Mouse (Mus musculus): Measurements from ENCODE around the gene Rars.

The Rars gene

DNA sequence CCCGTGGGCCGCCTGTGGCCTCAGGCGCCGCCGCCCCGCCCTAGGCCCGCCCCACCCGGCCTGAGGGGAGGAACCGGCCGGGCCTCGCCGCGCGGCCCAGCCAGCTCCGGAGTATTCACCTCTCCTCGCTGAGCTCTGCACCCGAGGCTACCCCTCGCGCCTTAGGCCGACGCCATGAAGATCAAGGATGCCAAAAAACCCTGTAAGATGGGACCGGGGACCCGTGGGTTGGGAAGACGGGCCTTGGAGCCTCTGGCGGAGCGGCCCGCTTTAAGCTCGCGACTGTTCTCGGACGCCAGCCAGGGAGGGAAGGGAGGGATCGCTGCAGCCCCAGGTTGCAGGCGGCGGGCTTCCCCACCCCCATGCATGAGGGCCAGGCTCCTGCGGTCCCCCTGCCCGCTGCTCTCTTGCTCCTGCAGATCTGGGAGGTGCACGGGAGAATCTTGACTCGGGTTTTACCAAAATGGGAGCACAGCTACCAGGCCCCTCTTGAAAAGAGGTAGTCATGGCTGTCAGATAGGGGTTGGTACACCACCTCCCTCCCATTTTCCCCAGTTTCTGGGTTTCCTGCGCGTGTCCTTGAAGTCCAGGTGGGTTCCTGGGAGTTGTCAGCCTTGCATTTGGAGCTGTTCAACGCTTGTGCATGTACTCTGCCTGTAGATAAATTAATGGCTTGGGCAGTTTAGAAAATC lies 64.4 kb downstream of the Rars start:
- DNase-seq: peak; percentile 72 to 79

DNA sequence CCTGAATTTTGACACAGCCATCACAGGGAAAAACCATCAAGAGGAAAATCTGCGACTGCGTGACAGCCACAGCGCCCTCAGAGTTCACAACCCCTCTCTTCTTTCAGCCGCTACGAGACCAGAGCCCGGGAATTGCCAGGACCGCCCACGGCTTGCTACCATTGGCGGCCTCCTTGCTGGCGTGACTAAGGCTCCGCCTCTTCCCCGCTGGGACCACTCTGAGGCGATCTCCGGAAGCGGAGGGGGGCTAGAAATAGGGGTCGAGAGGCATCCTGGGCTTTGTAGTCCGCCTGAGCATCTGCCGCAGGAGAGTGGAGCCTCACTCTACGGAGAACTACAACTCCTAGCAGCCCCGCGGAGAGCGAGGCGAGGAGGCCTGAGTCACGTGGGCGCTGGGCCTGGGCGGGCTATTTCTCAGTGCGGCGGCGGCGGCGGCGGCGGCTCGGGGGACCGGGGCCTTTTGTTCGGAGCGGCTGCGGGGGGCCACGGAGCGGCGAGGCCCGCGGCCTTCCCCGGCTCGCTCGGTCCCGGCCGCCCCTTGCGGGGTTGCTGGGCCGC lies 65.0 kb downstream of the Rars start, which contains the start of gene Pank3:
Gene Pank3 (plus strand): TSS at position 297 of the 558 bp plus-strand sequence.
- peak; percentile 95 to 100 for DNase-seq

DNA sequence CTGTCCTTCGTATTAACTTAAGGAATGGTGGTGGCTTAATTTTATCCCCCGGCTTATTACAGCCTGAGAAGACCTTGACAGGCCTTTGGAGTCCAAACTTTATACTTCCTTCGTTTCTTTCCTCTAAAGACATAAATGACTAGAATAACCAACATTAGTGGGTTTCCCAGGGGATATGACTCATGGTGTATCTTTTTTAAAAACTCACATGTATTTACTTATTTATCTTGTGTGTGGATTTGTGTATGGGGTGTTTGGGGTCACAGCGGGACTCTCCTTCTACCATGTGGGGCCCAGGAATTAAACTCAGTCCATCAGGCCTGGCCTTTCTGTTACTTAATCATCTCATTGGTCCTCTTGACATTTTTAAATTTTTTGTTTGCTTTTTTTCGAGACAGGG lies 67.5 kb downstream of the Rars start:
- no peak for DNase-seq

DNA sequence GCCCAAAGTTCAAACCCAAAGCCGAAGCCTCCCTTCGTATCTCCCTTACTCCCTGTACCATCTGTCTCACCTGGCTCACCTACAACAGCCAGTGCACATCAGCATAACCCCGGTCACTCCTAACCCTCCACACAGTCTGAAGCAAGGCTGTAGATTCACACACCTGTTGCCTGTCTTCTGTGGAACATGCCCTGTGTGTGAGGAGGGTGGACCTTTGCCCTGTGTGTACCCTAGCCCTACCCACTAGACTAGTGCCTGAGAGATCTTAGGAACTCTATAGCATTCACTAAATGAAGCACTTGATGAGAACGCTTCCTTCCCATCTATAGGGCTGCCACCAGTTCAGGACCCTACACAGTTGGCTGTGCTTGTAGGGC lies 73.7 kb downstream of the Rars start:
- no peak for DNase-seq

DNA sequence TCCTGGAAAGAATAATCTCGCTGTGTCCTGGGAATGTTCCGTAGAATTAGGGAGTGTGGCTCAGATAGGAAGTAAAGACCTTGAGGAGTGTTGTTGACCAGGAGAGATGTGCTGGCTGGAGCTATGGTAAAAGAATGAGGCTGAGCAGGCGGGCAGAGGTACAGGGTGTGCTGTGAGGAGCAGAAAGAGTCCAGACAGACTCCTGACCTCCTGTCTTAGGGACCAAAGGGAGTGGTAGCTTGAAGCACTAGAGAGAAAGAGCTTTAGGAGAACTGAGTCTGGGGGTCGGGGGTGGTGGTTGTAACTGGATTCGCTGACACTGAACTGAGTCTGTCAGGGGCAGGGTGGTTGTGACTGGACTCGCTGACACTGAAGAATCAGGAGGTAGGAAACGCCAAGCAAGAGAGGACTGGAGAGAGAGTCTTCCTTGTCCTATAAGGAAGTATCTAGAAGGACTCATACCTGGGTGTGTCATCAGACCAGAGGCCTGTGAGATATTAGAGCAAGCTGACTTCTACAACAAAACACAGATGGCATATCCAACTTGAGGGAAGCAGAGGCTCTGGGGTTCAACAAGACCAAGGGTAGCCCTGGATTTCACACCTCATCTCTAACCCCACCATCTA lies 74.2 kb downstream of the Rars start:
- DNase-seq: no peak

Measured in cerebellum, adult 18-20 months (tissue).